Mouse (Mus musculus) heart, embryonic 12.5 days (tissue): Measurements from ENCODE around the gene Llgl2. TPM values are rescaled to one million over a fixed set of nuclear protein-coding genes. Genes with fewer than 3 reads are reported as not detected.

Source experiments
- ATAC-seq: fragments of 200-750 bp; cut with Nextera tagmentation; 2 replicates; pipeline ENCODE4 v1.8.0; 2017; ENCODE audit warnings: moderate TSS enrichment, moderate library complexity; ENCODE audit not compliant: insufficient number of reproducible peaks, low FRiP score
- H3K27ac ChIP-seq: fragments of 300-500 bp; sonication (generic); 2 replicates; pipeline ENCODE4 v1.5.1; 2016; ENCODE audit warnings: mild to moderate bottlenecking, moderate library complexity; ENCODE audit not compliant: poor library complexity, severe bottlenecking
- H3K27me3 ChIP-seq: fragments of 300-500 bp; sonication (generic); replicated peaks from 2 replicates; pipeline ENCODE4 v1.6.1; 2016; ENCODE audit warnings: mild to moderate bottlenecking, moderate library complexity
- H3K36me3 ChIP-seq: fragments of 300-500 bp; sonication (generic); 2 replicates; pipeline ENCODE4 v1.6.1; 2016; ENCODE audit warnings: mild to moderate bottlenecking, moderate library complexity
- H3K4me1 ChIP-seq: fragments of 300-500 bp; sonication (generic); replicated peaks from 2 replicates; pipeline ENCODE4 v1.6.1; 2016; ENCODE audit warnings: mild to moderate bottlenecking
- H3K4me2 ChIP-seq: fragments of 300-500 bp; sonication (generic); 2 replicates; pipeline ENCODE4 v1.6.1; 2016; ENCODE audit warnings: mild to moderate bottlenecking, moderate library complexity
- H3K4me3 ChIP-seq: fragments of 300-500 bp; sonication (generic); 2 replicates; pipeline ENCODE4 v1.5.1; 2016; ENCODE audit warnings: mild to moderate bottlenecking
- H3K9ac ChIP-seq: fragments of 300-500 bp; sonication (generic); 2 replicates; pipeline ENCODE4 v1.6.1; 2016; ENCODE audit warnings: mild to moderate bottlenecking, moderate library complexity
- H3K9me3 ChIP-seq: fragments of 300-500 bp; sonication (generic); replicated peaks from 2 replicates; pipeline ENCODE4 v1.6.1; 2016; ENCODE audit warnings: mild to moderate bottlenecking, moderate library complexity
- WGBS: fragments of 180-500 bp; shearing (Covaris S2); methylation state at CpG from one replicate; pipeline ENCODE4 v1.1.7; 2016; 5-methylcytosine and 5-hydroxymethylcytosine counted together
- polyA plus RNA-seq: library from polyadenylated mRNA; unstranded; fragments of >200 nt; fragmentation: Nextera tagmentation; extraction: Ambion mirVana; gene quantifications from 2 replicates; pipeline ENCODE4 v1.2.1, GENCODE M21; 2016

Llgl2 gene
- polyA plus RNA-seq, 1 experiment from 2014 or later, result 22.5 TPM

DNA sequence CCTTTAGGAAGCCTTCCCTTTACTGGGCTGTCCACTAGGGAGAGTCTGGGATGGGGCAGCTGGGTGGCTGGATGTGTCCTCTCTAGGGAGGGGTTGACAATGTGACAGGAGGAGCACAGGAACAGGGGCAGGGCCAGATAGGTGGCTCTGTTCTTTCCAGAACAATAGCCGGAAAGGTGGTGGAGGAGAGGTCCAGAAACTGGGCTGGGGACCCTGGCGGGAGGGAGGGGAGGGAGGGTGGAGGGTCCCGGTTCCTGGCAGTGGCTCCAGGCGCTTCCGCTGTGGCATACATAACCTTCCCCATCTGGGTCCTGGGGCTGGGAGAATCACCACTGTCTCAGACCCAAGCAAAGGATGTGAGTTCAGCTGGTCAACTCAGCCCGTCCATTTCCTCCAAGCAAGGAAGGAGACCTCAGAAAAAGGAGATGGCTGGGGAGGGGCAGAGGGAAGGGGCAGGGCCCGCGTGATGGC is 14.5 kb upstream of the Llgl2 start:
- Histone ChIP-seq H3K27ac (peak overlapping the region; percentile 94), H3K27me3 (no peaks in the 10 kb centered on the region), H3K4me3 (peak overlapping the region; percentile 69), H3K9me3 (no peaks in the 10 kb centered on the region), H3K4me1 (peaks cover 64% of the 10 kb centered on the region), H3K9ac (peak overlapping the region; percentile 62), H3K36me3 (peaks cover 57% of the 10 kb centered on the region), H3K4me2 (peak overlapping the region; percentile 86)
- 38% methylated on average over 8 of the region's 8 CpGs for WGBS
- ATAC-seq, result peak; percentile 9; the same call in 1 of the 2 replicates

DNA sequence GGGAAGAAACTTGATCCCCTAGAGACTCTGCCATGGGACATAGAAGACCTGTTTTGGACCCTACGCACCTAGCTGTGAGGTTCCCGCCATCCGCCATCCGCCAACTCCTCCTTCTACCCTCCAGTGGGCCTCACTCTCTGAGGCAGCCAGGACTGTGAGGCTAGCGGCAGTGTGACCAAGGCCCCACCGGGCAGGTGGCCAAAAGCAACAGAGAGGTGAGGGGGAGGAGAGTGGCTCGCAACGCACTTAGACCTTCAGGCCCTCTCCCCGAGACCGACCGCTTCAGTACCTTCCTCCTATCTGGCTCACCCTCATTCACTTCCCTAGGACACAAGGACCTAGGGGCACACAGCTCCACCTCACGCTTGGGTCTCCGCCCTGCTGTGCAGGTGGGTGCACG is 13.5 kb upstream of the Llgl2 start:
- Histone ChIP-seq H3K4me1 (peaks cover 66% of the 10 kb centered on the region), H3K4me2 (peak overlapping the region; percentile 86), H3K27me3 (no peaks in the 10 kb centered on the region), H3K27ac (peak overlapping the region; percentile 94), H3K9ac (peak overlapping the region; percentile 96), H3K36me3 (peaks cover 47% of the 10 kb centered on the region), H3K9me3 (no peaks in the 10 kb centered on the region), H3K4me3 (peak overlapping the region; percentile 69)
- 49% methylated on average over 14 of the region's 14 CpGs for WGBS
- no peak for ATAC-seq

GRCm38 (mm10) chr11:115811381-115812093 is 12.3 kb upstream of the Llgl2 start:
- H3K27ac ChIP-seq, result peak overlapping the region; percentile 94; the same call in 1 of the 2 replicates
- H3K36me3 ChIP-seq, result peaks cover 40% of the 10 kb centered on the region
- H3K9me3 ChIP-seq, result no peaks in the 10 kb centered on the region
- peak overlapping the region; percentile 86 for H3K4me2 ChIP-seq
- 68% methylated on average over 20 of the region's 20 CpGs for WGBS
- H3K4me1 ChIP-seq, result peaks cover 72% of the 10 kb centered on the region
- no peak for ATAC-seq
- no peaks in the 10 kb centered on the region for H3K27me3 ChIP-seq
- H3K4me3 ChIP-seq, result peak overlapping the region; percentile 69
- peak overlapping the region; percentile 96 for H3K9ac ChIP-seq

- H3K4me2 ChIP-seq, result peak overlapping the region; percentile 86
- 17% methylated on average over 7 of the region's 7 CpGs for WGBS
- H3K9ac ChIP-seq, result peak overlapping the region; percentile 96
- H3K9me3 ChIP-seq, result no peaks in the 10 kb centered on the region
- peaks cover 67% of the 10 kb centered on the region for H3K4me1 ChIP-seq
- H3K4me3 ChIP-seq, result peak overlapping the region; percentile 69
- ATAC-seq, result no peak
- no peaks in the 10 kb centered on the region for H3K27me3 ChIP-seq
- peaks cover 40% of the 10 kb centered on the region for H3K36me3 ChIP-seq
- peak overlapping the region; percentile 91 for H3K27ac ChIP-seq
These were observed 11.8 kb upstream of the Llgl2 start for GRCm38 (mm10) chr11:115812095-115812494.

- 2% methylated on average over 27 of the region's 28 CpGs for WGBS
- Histone ChIP-seq H3K27ac (peak overlapping the region; percentile 91), H3K9me3 (no peaks in the 10 kb centered on the region), H3K9ac (peak overlapping the region; percentile 96), H3K4me2 (peak overlapping the region; percentile 86), H3K27me3 (no peaks in the 10 kb centered on the region), H3K4me3 (peak overlapping the region; percentile 69), H3K4me1 (peaks cover 61% of the 10 kb centered on the region), H3K36me3 (peaks cover 38% of the 10 kb centered on the region)
- ATAC-seq, result no peak
These were observed 11.1 kb upstream of the Llgl2 start for GRCm38 (mm10) chr11:115812533-115813420.

GRCm38 (mm10) chr11:115813507-115814296 is 10.1 kb upstream of the Llgl2 start, which contains the start of gene Caskin2:
Caskin2 (minus strand) TSS chr11:115813639.
- Histone ChIP-seq H3K27me3 (no peaks in the 10 kb centered on the region), H3K4me1 (peaks cover 51% of the 10 kb centered on the region), H3K4me2 (peak within 1 kb of the TSS; percentile 86), H3K9ac (peak within 1 kb of the TSS; percentile 96), H3K27ac (peak within 1 kb of the TSS; percentile 91), H3K4me3 (peak within 1 kb of the TSS; percentile 69), H3K36me3 (peaks cover 43% of the 10 kb centered on the region), H3K9me3 (no peaks in the 10 kb centered on the region)
- WGBS, result under 1% methylated on average over 44 of the region's 44 CpGs
- ATAC-seq, result peak; percentile 89

- peak within 1 kb of the TSS; percentile 77 for H3K9ac ChIP-seq
- H3K9me3 ChIP-seq, result no peaks in the 10 kb centered on the region
- under 1% methylated on average over 74 of the region's 84 CpGs for WGBS
- peaks cover 50% of the 10 kb centered on the region for H3K36me3 ChIP-seq
- H3K4me2 ChIP-seq, result peak within 1 kb of the TSS; percentile 86
- ATAC-seq, result peak; percentile 67
- H3K4me1 ChIP-seq, result peaks cover 40% of the 10 kb centered on the region
- peak within 1 kb of the TSS; percentile 69 for H3K4me3 ChIP-seq
- H3K27ac ChIP-seq, result peak within 1 kb of the TSS; percentile 91
- no peaks in the 10 kb centered on the region for H3K27me3 ChIP-seq
These were observed 9.0 kb upstream of the Llgl2 start, which contains the start of gene Tsen54 for GRCm38 (mm10) chr11:115814605-115815450. Tsen54 (plus strand) TSS chr11:115814724.

DNA sequence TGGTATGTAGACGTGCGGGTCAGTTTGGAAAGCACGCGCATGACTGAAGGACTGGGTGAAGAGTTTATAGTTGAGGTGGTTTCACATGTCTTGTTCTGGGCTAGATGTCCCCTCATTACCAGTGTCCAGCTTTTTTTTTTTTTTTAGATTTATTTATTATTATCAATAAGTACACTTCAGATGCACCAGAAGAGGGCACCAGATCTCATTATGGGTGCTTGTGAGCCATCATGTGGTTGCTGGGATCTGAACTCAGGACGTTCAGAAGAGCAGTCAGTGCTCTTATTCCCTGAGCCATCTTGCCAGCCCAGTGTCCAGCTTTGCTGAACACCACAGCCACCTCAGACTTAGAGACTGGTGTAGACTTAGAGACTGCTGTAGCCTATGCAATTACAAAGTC is 6.5 kb upstream of the Llgl2 start:
- no peaks in the 10 kb centered on the region for H3K9me3 ChIP-seq
- 87% methylated on average over 5 of the region's 5 CpGs for WGBS
- peaks cover 53% of the 10 kb centered on the region for H3K36me3 ChIP-seq
- H3K27me3 ChIP-seq, result no peaks in the 10 kb centered on the region
- H3K9ac ChIP-seq, result no peak overlapping the region
- H3K27ac ChIP-seq, result no peak overlapping the region
- ATAC-seq, result no peak
- no peak overlapping the region for H3K4me2 ChIP-seq
- H3K4me1 ChIP-seq, result peaks cover 15% of the 10 kb centered on the region
- no peak overlapping the region for H3K4me3 ChIP-seq

- ATAC-seq, result no peak
- no peak overlapping the region for H3K4me2 ChIP-seq
- no peak overlapping the region for H3K4me3 ChIP-seq
- WGBS, result 88% methylated on average over 16 of the region's 16 CpGs
- H3K4me1 ChIP-seq, result peaks cover 26% of the 10 kb centered on the region
- H3K9me3 ChIP-seq, result no peaks in the 10 kb centered on the region
- no peak overlapping the region for H3K9ac ChIP-seq
- peaks cover 58% of the 10 kb centered on the region for H3K36me3 ChIP-seq
- H3K27me3 ChIP-seq, result no peaks in the 10 kb centered on the region
- H3K27ac ChIP-seq, result no peak overlapping the region
These were observed 3.8 kb upstream of the Llgl2 start for GRCm38 (mm10) chr11:115819915-115820623.
